Mouse (Mus musculus): ENCODE results near the gene Cpvl. TPM values are rescaled to one million over a fixed set of nuclear protein-coding genes. Genes with fewer than 3 reads are reported as not detected.

The Cpvl gene
- polyA plus RNA-seq, 1 experiment from 2014 or later: not detected

- H3K27me3 ChIP-seq: peaks cover 10% of the 10 kb centered on the region
- WGBS: 84% methylated on average over 8 of the region's 8 CpGs
- H3K9me3 ChIP-seq: no peaks in the 10 kb centered on the region
- H3K4me3 ChIP-seq (replicated peaks): no peak overlapping the region
- no peak overlapping the region for H3K4me2 ChIP-seq
- H3K27ac ChIP-seq: no peak overlapping the region
- no peak for ATAC-seq (ENCODE audit: low FRiP score)
- peaks cover 16% of the 10 kb centered on the region for H3K4me1 ChIP-seq
- H3K36me3 ChIP-seq (replicated peaks): no peaks in the 10 kb centered on the region
- no peak overlapping the region for H3K9ac ChIP-seq
These were observed 76.7 kb downstream of the Cpvl start for GRCm38 (mm10) chr6:53901741-53902140.

GRCm38 (mm10) chr6:53897872-53898464 is 80.5 kb downstream of the Cpvl start:
- 25% methylated on average over 7 of the region's 7 CpGs for WGBS
- no peak for ATAC-seq (ENCODE audit: low FRiP score)
- Histone ChIP-seq H3K4me2 (no peak overlapping the region), H3K4me3 (replicated peaks) (no peak overlapping the region), H3K27ac (no peak overlapping the region), H3K9ac (no peak overlapping the region), H3K27me3 (peaks cover 10% of the 10 kb centered on the region), H3K4me1 (peaks cover 9% of the 10 kb centered on the region), H3K9me3 (no peaks in the 10 kb centered on the region), H3K36me3 (replicated peaks) (no peaks in the 10 kb centered on the region)

- peaks cover 9% of the 10 kb centered on the region for H3K4me1 ChIP-seq
- H3K27me3 ChIP-seq: peaks cover 10% of the 10 kb centered on the region
- no peak overlapping the region for H3K4me2 ChIP-seq
- ATAC-seq (ENCODE audit: low FRiP score): no peak
- no peak overlapping the region for H3K27ac ChIP-seq
- 93% methylated on average over 6 of the region's 6 CpGs for WGBS
- no peak overlapping the region for H3K4me3 ChIP-seq (replicated peaks)
- no peak overlapping the region for H3K9ac ChIP-seq
- H3K9me3 ChIP-seq: no peaks in the 10 kb centered on the region
- no peaks in the 10 kb centered on the region for H3K36me3 ChIP-seq (replicated peaks)
These were observed 81.3 kb downstream of the Cpvl start for GRCm38 (mm10) chr6:53897126-53897525.

- Histone ChIP-seq H3K4me2 (no peak overlapping the region), H3K27ac (no peak overlapping the region), H3K4me1 (peaks cover 9% of the 10 kb centered on the region), H3K9me3 (no peaks in the 10 kb centered on the region), H3K36me3 (replicated peaks) (no peaks in the 10 kb centered on the region), H3K9ac (no peak overlapping the region), H3K4me3 (replicated peaks) (no peak overlapping the region), H3K27me3 (no peaks in the 10 kb centered on the region)
- no peak for ATAC-seq (ENCODE audit: low FRiP score)
- 86% methylated on average over 3 of the region's 3 CpGs for WGBS
These were observed 84.7 kb downstream of the Cpvl start for GRCm38 (mm10) chr6:53893731-53894130.

GRCm38 (mm10) chr6:53891109-53891508 is 87.4 kb downstream of the Cpvl start:
- H3K4me3 ChIP-seq (replicated peaks): no peak overlapping the region
- no peaks in the 10 kb centered on the region for H3K9me3 ChIP-seq
- H3K4me2 ChIP-seq: no peak overlapping the region
- no peaks in the 10 kb centered on the region; the same call in 1 of the 2 replicates for H3K27me3 ChIP-seq
- WGBS: 79% methylated on average over 3 of the region's 3 CpGs
- no peak overlapping the region for H3K9ac ChIP-seq
- H3K36me3 ChIP-seq (replicated peaks): no peaks in the 10 kb centered on the region
- no peak overlapping the region for H3K27ac ChIP-seq
- H3K4me1 ChIP-seq: no peaks in the 10 kb centered on the region
- no peak for ATAC-seq (ENCODE audit: low FRiP score)

- H3K4me1 ChIP-seq: peaks cover 16% of the 10 kb centered on the region
These were observed 93.5 kb downstream of the Cpvl start for GRCm38 (mm10) chr6:53884931-53885330.

GRCm38 (mm10) chr6:53884496-53884895 is 94.0 kb downstream of the Cpvl start:
- ATAC-seq (ENCODE audit: low FRiP score): no peak

More at GRCm38 (mm10) chr6:53884931-53885330, 93.5 kb downstream of the Cpvl start:
- Histone ChIP-seq H3K36me3 (replicated peaks) (no peaks in the 10 kb centered on the region), H3K27ac (no peak overlapping the region), H3K9me3 (no peaks in the 10 kb centered on the region), H3K4me3 (replicated peaks) (no peak overlapping the region), H3K27me3 (no peaks in the 10 kb centered on the region; the same call in 1 of the 2 replicates), H3K4me2 (no peak overlapping the region), H3K9ac (no peak overlapping the region)
- WGBS: 59% methylated on average over 4 of the region's 4 CpGs
- no peak for ATAC-seq (ENCODE audit: low FRiP score)

GRCm38 (mm10) chr6:53883405-53883804 is 95.1 kb downstream of the Cpvl start:
- Histone ChIP-seq H3K9me3 (no peaks in the 10 kb centered on the region), H3K4me3 (replicated peaks) (no peak overlapping the region), H3K4me1 (peaks cover 16% of the 10 kb centered on the region), H3K27me3 (no peaks in the 10 kb centered on the region; the same call in 1 of the 2 replicates), H3K9ac (no peak overlapping the region), H3K36me3 (replicated peaks) (no peaks in the 10 kb centered on the region), H3K4me2 (no peak overlapping the region), H3K27ac (no peak overlapping the region)
- 83% methylated on average over 7 of the region's 7 CpGs for WGBS
- ATAC-seq (ENCODE audit: low FRiP score): no peak

More at GRCm38 (mm10) chr6:53884496-53884895, 94.0 kb downstream of the Cpvl start:
- H3K36me3 ChIP-seq (replicated peaks): no peaks in the 10 kb centered on the region
- H3K27ac ChIP-seq: no peak overlapping the region
- no peak overlapping the region for H3K4me3 ChIP-seq (replicated peaks)
- no peak overlapping the region for H3K4me2 ChIP-seq
- H3K4me1 ChIP-seq: peaks cover 16% of the 10 kb centered on the region
- no peak overlapping the region for H3K9ac ChIP-seq
- 90% methylated on average over 8 of the region's 8 CpGs for WGBS
- no peaks in the 10 kb centered on the region; the same call in 1 of the 2 replicates for H3K27me3 ChIP-seq
- H3K9me3 ChIP-seq: no peaks in the 10 kb centered on the region

GRCm38 (mm10) chr6:53881623-53882022 is 96.8 kb downstream of the Cpvl start:
- Histone ChIP-seq H3K27ac (no peak overlapping the region), H3K27me3 (no peaks in the 10 kb centered on the region), H3K4me2 (peak overlapping the region; percentile 48), H3K4me3 (replicated peaks) (no peak overlapping the region), H3K4me1 (peaks cover 16% of the 10 kb centered on the region), H3K36me3 (replicated peaks) (no peaks in the 10 kb centered on the region), H3K9ac (no peak overlapping the region), H3K9me3 (no peaks in the 10 kb centered on the region)
- ATAC-seq (ENCODE audit: low FRiP score): no peak
- 14% methylated on average over 10 of the region's 10 CpGs for WGBS

- ATAC-seq (ENCODE audit: low FRiP score): no peak
- H3K36me3 ChIP-seq (replicated peaks): no peaks in the 10 kb centered on the region
- peaks cover 16% of the 10 kb centered on the region for H3K4me1 ChIP-seq
- H3K27ac ChIP-seq: peak overlapping the region; percentile 66; the same call in 1 of the 2 replicates
- H3K4me2 ChIP-seq: peak overlapping the region; percentile 48
- peak overlapping the region; percentile 26 for H3K4me3 ChIP-seq (replicated peaks)
- no peaks in the 10 kb centered on the region for H3K27me3 ChIP-seq
- H3K9ac ChIP-seq: peak overlapping the region; percentile 36; the same call in 1 of the 2 replicates
- whole genome bisulfite sequencing: 8% methylated on average over 5 of the region's 5 CpGs
- no peaks in the 10 kb centered on the region for H3K9me3 ChIP-seq
These were observed 97.2 kb downstream of the Cpvl start for GRCm38 (mm10) chr6:53881235-53881606.

- Histone ChIP-seq H3K9me3 (no peaks in the 10 kb centered on the region), H3K4me2 (peak overlapping the region; percentile 48), H3K36me3 (replicated peaks) (no peaks in the 10 kb centered on the region), H3K4me1 (peaks cover 16% of the 10 kb centered on the region), H3K27me3 (no peaks in the 10 kb centered on the region), H3K9ac (peak overlapping the region; percentile 36; the same call in 1 of the 2 replicates), H3K27ac (peak overlapping the region; percentile 66; the same call in 1 of the 2 replicates), H3K4me3 (replicated peaks) (peak overlapping the region; percentile 26)
- WGBS: 2% methylated on average over 14 of the region's 14 CpGs
- peak; percentile 72 for ATAC-seq (ENCODE audit: low FRiP score)
These were observed 97.8 kb downstream of the Cpvl start for GRCm38 (mm10) chr6:53880530-53881234.

- Histone ChIP-seq H3K27ac (no peak overlapping the region), H3K4me2 (no peak overlapping the region), H3K4me3 (replicated peaks) (no peak overlapping the region), H3K36me3 (replicated peaks) (no peaks in the 10 kb centered on the region), H3K9me3 (no peaks in the 10 kb centered on the region), H3K4me1 (peaks cover 16% of the 10 kb centered on the region), H3K9ac (no peak overlapping the region), H3K27me3 (0 out of 2 replicates have a peak, but pooled peaks cover 2% of the 10 kb centered on the region)
- ATAC-seq (ENCODE audit: low FRiP score): no peak
- WGBS: 90% methylated on average over 8 of the region's 8 CpGs
These were observed 98.9 kb downstream of the Cpvl start for GRCm38 (mm10) chr6:53879567-53879966.

All from forebrain, embryonic 12.5 days (tissue).